ENCODE assay signal across 10 mouse cellular contexts in the genomic region with DNA sequence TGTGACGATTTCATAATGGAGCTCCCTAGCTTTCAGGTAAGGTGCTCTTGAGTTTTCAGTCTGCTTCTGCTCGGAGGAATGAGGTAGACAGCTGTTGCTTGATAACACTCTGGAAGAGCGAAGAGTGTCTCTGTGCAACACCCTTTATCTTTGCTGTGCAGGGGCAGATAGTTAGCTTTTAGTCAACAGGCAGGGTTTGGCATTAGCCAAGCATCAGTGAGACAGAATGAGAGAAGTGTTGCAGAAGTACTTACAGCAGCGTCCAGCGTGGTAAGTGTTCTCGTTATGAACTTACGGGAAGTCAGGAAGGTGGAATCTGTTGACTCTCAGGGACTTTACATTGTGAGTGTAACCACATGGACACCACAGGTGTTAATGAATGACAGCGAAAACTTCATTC.
DNase-seq lines count a peak whose midpoint lies in the region; ATAC-seq and TF ChIP-seq lines count a peak whose summit lies in the region.
"Had no signal": no experiment of that assay in that cellular context is flagged by ENCODE, and none has a peak within 500 bp of the region (broad histone marks: within the 10 kb centered on the region; RNA-seq: fewer than 3 reads in every experiment).

No protein-coding gene starts in this region.

- no peak overlapping the region for H3K4me2 ChIP-seq in kidney, embryonic 15.5 days
- no peak overlapping the region for H3K4me2 ChIP-seq in hindbrain, postnatal 0 days (ENCODE audit: low read depth, low read length)

- no peak overlapping the region for H3K4me3 ChIP-seq in kidney, embryonic 15.5 days (replicated peaks)
- H3K4me3 ChIP-seq in erythroblast, embryonic 14.5 days (replicated peaks) = peak overlapping the region; percentile 78
- H3K4me3 ChIP-seq in hindbrain, postnatal 0 days (ENCODE audit: low read length) = no peak overlapping the region

- no peaks in the 10 kb centered on the region for H3K9me3 ChIP-seq in kidney, embryonic 15.5 days (replicated peaks)
- no peaks in the 10 kb centered on the region for H3K9me3 ChIP-seq in erythroblast, embryonic 14.5 days (ENCODE audit: control insufficient read depth, low read length)
- no peaks in the 10 kb centered on the region for H3K9me3 ChIP-seq in hindbrain, postnatal 0 days (ENCODE audit: low read length)

- DNase-seq in kidney, postnatal 25 days = no peak
- DNase-seq in c-Kit-negative CD71-positive TER-119-positive erythroid progenitor cells, embryonic 14.5 days (ENCODE audit: low read depth, low spot score) = peak; percentile 89
- DNase-seq in hindbrain, postnatal 0 days (ENCODE audit: low spot score) = no peak
- no peak for DNase-seq in neural tube, embryonic 10.5 days (ENCODE audit: extremely low spot score, low spot score)
- DNase-seq: kidney, postnatal 4 days; lung, adult 2 months had no signal

- 84% methylated on average over 8 of the region's 8 CpGs for WGBS in kidney, embryonic 15.5 days
- whole genome bisulfite sequencing in hindbrain, postnatal 0 days = 88% methylated on average over 8 of the region's 8 CpGs

- H3K27ac ChIP-seq in kidney, embryonic 15.5 days = no peak overlapping the region
- H3K27ac ChIP-seq in hindbrain, postnatal 0 days = no peak overlapping the region

- H3K27me3 ChIP-seq in kidney, embryonic 15.5 days = no peaks in the 10 kb centered on the region
- peaks cover 2% of the 10 kb centered on the region for H3K27me3 ChIP-seq in erythroblast, embryonic 14.5 days (ENCODE audit: control insufficient read depth)
- no peaks in the 10 kb centered on the region for H3K27me3 ChIP-seq in hindbrain, postnatal 0 days (ENCODE audit: insufficient read depth, low read length)

- no peak overlapping the region for H3K9ac ChIP-seq in kidney, embryonic 15.5 days
- H3K9ac ChIP-seq in hindbrain, postnatal 0 days (replicated peaks; ENCODE audit: low read length) = no peak overlapping the region

- H3K4me1 ChIP-seq in kidney, embryonic 15.5 days = no peaks in the 10 kb centered on the region
- H3K4me1 ChIP-seq in erythroblast, embryonic 14.5 days (ENCODE audit: control insufficient read depth) = peaks cover 76% of the 10 kb centered on the region
- no peaks in the 10 kb centered on the region for H3K4me1 ChIP-seq in hindbrain, postnatal 0 days (ENCODE audit: insufficient read depth, low read length)

- peak; percentile 73 for ATAC-seq in kidney, embryonic 15.5 days (replicated peaks; ENCODE audit: low FRiP score)
- ATAC-seq in megakaryocyte progenitor cell, adult 5-6 weeks (replicated peaks; ENCODE audit: poor library complexity) = peak; percentile 96
- no peak for ATAC-seq in hindbrain, postnatal 0 days
- ATAC-seq: inflammation-experienced regulatory T-cells, adult 6 months had no signal

- H3K36me3 ChIP-seq in kidney, embryonic 15.5 days = peaks cover 41% of the 10 kb centered on the region
- peaks cover 59% of the 10 kb centered on the region for H3K36me3 ChIP-seq in erythroblast, embryonic 14.5 days (ENCODE audit: control insufficient read depth)
- H3K36me3 ChIP-seq in hindbrain, postnatal 0 days (ENCODE audit: insufficient read depth, low read length) = peaks cover 18% of the 10 kb centered on the region

- no peak for TF ChIP-seq CTCF in hindbrain, postnatal 0 days (IDR thresholded peaks at IDR 0.05; ENCODE audit: low read depth)
